Mouse (Mus musculus): Measurements from ENCODE around the gene Togaram2. TPM values are rescaled to one million over a fixed set of nuclear protein-coding genes. Genes with fewer than 3 reads are reported as not detected.
"Not testable (repeated sequence)": the region's sequence is repeated elsewhere in the genome, so short reads cannot be mapped to it uniquely, and the experiment has no call there.

Gene Togaram2
- 1 to 10 TPM; 2.3 to 5.6 (median 2.5) TPM for total RNA-seq (2022)

DNA sequence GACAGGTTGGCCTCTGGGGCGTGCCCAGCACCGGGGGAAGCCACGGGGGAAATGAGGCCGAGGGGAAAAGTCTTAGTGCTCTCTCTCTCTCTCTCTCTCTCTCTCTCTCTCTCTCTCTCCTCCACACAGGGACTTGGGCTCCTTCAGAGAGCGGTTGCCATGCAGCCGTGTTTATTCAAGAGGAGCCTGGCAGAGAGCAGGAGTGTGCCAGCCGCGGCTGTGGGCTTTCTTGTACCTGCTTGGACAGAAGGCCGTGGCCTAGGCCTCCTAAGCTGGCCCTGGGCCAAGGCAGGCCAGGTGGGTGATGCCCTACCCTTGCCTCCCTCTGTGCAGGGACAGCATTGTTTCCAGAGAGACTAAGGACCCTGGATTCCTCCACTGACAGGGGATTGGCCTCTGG lies at the start of gene Togaram2:
Togaram2 (plus strand) TSS at position 170 of the 400 bp plus-strand sequence.
- no peak for DNase-seq (ENCODE audit: low spot score in 2 of 2)

GRCm38 (mm10) chr17:71631806-71632205 lies 41.3 kb upstream of the Togaram2 start:
- DNase-seq (ENCODE audit: low spot score in 2 of 2): no peak

- DNase-seq (ENCODE audit: low spot score in 2 of 2): no peak
These were observed 39.7 kb upstream of the Togaram2 start for GRCm38 (mm10) chr17:71633350-71633749.

GRCm38 (mm10) chr17:71636786-71637185 lies 36.3 kb upstream of the Togaram2 start:
- no peak for DNase-seq (ENCODE audit: low spot score in 2 of 2)

DNA sequence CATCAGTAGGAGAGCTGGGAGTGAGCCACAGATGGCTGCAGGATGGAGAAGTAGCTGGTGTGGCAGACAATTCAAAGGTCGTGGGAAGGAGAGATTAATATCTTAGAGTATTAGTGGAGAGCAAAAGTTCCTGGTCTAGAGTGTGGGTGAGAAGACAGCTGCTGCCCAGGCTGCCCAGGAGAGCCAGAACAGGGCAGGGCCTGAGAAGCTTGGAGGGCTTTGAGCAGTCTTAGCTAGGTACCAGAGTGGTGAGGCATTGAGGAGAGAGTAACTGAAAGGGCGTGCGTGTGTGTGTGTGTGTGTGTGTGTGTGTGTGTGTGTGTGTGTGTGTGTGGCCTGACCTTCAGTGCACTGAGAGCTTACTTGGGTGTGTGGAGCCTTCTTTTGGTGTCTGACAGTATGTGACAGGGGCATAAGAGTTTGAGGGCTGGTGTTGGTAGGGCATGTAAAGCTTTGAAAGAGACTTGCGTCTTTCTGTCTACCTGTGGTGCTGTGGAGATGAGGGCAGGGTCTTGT lies 35.3 kb upstream of the Togaram2 start:
- no peak for DNase-seq (ENCODE audit: low spot score in 2 of 2)

- not testable (repeated sequence) for DNase-seq (ENCODE audit: low spot score in 2 of 2)
These were observed 34.0 kb upstream of the Togaram2 start for GRCm38 (mm10) chr17:71639056-71639455.

DNA sequence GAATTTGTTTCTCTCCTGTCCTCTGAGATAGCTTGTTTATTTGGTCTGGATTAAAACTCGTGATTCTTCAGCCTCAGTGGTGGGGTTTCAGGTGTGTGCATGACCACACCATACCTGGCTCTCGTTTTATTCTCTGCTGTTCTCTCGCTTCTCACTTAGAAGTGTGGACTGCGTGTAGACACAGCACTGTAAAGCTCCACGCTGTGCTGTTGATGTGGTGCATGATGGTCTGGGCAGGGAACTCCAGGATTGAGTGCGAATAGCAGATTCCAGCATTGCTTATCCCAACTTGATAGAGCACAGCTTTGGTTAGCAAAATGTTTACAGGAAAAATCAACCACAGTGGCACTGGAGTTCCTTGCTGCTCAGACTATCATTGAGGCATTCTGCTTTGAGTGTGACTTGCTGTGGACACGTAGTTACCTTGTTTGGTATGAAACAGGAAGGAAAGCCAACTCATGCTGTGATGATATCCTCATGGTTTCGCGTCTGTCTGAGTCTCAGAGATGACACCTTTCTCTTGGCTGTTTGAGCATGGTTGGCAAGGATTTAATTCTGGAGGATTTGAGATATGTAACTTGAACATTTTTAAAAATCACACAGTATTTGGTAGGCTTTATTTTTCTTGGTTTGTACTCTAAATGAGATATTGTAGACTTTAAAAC lies 32.5 kb upstream of the Togaram2 start:
- no peak for DNase-seq (ENCODE audit: low spot score in 2 of 2)

DNA sequence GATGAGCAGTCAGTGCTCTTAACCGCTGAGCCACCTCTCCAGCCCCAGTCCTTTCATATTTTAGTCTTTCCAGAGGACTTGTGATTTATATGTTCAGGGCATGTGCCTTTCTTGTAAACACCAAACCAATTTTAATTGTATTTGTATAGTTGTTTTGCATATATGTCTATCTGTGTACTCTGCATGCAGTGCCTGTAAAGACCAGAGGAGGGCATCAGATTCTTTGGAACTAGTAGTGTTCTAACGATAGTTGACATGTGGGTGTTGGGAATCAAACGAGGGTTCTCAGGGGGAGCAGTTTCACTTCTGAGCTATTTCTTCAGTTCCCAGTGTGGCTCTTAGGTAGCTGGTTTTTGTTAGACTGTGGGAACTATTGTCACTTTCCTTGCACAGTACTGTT lies 30.9 kb upstream of the Togaram2 start:
- DNase-seq (ENCODE audit: low spot score in 2 of 2): no peak

DNA sequence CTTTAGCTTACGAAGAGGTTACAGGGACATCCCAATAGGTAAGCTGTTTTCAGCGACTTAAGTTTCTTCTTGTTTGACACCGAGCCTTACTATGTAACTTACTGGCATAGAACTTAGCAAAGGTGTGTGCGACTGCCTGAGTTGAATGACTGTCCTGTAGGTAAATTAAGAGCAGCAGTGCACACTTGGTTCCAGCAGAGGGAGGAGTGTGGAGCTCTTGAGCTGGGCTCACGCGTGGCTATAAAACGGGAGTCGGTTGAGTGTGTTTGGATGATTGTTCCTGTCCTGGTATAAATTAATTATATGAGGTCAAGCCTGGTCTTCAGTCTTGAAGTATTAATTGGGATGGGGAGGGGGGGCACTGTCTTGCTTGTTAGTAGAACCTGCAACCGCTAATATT lies 23.1 kb upstream of the Togaram2 start:
- no peak for DNase-seq (ENCODE audit: low spot score in 2 of 2)

- no peak for DNase-seq (ENCODE audit: low spot score in 2 of 2)
These were observed 20.6 kb upstream of the Togaram2 start for GRCm38 (mm10) chr17:71652495-71652894.

- DNase-seq (ENCODE audit: low spot score in 2 of 2): no peak
These were observed 20.1 kb upstream of the Togaram2 start for GRCm38 (mm10) chr17:71652934-71653333.

- no peak for DNase-seq (ENCODE audit: low spot score in 2 of 2)
These were observed 15.5 kb upstream of the Togaram2 start for GRCm38 (mm10) chr17:71657521-71657920.

DNA sequence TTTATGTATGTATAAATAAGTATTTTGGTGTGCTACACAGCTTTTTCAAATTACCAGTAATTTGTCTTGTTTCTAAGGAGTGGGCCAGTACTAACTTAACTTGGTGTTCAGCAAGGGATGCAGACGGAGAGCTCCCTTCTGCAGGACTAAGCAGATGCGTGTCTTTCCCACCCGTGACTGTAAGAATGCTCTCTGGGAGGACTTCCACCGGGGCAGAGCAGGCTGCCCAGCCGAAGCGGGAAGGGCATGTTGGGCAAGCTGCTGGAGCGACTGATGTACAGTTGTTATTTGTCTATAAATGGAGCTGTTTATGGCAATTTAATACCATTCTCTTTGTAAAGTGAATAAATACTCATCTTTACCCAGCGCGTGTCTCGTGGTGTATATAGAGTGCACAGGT lies 14.4 kb upstream of the Togaram2 start:
- no peak for DNase-seq (ENCODE audit: low spot score in 2 of 2)

- DNase-seq (ENCODE audit: low spot score in 2 of 2): no peak
These were observed 12.7 kb upstream of the Togaram2 start for GRCm38 (mm10) chr17:71660390-71660789.

DNA sequence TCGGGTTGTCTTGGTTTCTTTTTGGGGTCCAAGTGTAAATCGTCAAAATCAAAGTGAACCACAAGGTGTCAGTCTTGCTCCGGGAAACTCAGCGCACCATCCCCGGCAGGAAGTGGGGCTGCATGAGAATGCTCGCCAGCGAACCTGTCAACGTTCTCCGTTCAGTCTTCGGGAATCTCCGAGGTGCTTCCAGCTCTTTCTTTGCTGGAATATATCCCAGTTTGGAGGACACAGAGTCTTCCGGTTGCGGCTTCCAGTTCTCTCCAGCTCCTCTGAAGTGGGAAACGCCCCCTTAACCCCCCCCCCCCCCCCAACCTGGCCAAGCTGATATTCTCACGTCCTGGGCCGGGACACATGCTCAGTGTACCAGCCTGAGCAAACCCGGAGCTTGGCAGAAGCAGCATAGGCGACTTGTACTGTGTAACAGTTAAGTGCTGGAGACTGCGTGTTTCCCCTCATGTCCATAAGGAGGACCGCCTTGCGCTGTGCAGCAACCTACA lies 10.3 kb upstream of the Togaram2 start:
- DNase-seq (ENCODE audit: low spot score in 2 of 2): peak; percentile 54 to 77

- DNase-seq (ENCODE audit: low spot score in 2 of 2): no peak
These were observed 9.6 kb upstream of the Togaram2 start for GRCm38 (mm10) chr17:71663491-71663890.

- no peak for DNase-seq (ENCODE audit: low spot score in 2 of 2)
These were observed 8.9 kb upstream of the Togaram2 start for GRCm38 (mm10) chr17:71664172-71664571.

GRCm38 (mm10) chr17:71665201-71665600 lies 7.9 kb upstream of the Togaram2 start:
- DNase-seq (ENCODE audit: low spot score in 2 of 2): no peak

GRCm38 (mm10) chr17:71669511-71669910 lies 3.5 kb upstream of the Togaram2 start:
- no peak for DNase-seq (ENCODE audit: low spot score in 2 of 2)

GRCm38 (mm10) chr17:71671840-71672546 lies 1.1 kb upstream of the Togaram2 start:
- no peak for DNase-seq (ENCODE audit: low spot score in 2 of 2)

DNA sequence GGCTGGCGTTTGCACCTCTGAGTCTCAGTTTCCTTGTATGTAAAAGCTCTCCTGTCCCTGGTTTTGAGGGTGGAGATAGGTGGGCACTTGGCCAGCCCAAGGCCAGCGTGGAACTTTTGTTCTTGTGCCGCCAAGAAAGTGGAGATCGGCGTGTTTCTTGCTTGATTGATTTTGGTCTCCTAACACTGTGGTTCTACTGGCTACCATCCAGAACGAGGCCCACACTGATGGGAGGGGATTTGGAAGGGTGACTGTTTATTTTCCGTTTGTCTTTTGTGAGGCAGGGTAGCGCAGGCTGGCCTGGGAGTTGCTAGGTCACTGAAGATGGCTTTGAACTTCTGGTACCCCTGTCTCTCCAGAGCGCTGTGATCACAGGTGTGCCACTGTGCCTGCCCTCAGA lies 875 bp downstream of the Togaram2 start:
- DNase-seq (ENCODE audit: low spot score in 2 of 2): no peak

DNA sequence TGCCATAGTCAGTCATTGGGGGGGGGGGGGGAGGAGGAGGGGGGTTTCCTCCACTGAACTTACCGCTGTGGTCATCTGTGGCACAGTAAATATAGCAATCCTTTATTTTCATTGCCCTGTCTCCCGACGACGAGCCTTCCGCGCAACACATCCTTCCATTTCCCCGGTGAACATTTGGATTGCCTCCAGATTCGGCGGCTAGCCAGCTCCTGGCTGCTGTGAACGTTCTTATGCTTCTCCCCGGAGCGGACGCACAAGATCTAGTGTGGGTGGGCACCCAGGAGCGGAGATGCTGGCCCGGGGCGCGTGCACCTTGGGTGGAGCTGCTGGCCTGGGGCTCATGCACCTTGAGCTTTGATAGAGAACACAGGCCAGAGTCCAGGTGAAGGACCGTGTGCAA lies 1.8 kb downstream of the Togaram2 start:
- DNase-seq (ENCODE audit: low spot score in 2 of 2): no peak

GRCm38 (mm10) chr17:71681666-71682065 lies 8.6 kb downstream of the Togaram2 start:
- DNase-seq (ENCODE audit: low spot score in 2 of 2): no peak

Data from layer of hippocampus, adult 8-10 months (tissue).